Mouse (Mus musculus) limb, embryonic 14.5 days (tissue): ENCODE data around the gene Mndal. TPM values are rescaled to one million over a fixed set of nuclear protein-coding genes. Genes with fewer than 3 reads are reported as not detected.
"Not testable (repeated sequence)": the region's sequence is repeated elsewhere in the genome, so short reads cannot be mapped to it uniquely, and the experiment has no call there.

Experiments used
- ATAC-seq: fragments of 200-750 bp; cut with Nextera tagmentation; 2 replicates; pipeline ENCODE4 v1.8.0; 2017; ENCODE audit warnings: low read depth, moderate number of reproducible peaks, moderate TSS enrichment; ENCODE audit not compliant: low FRiP score
- DNase-seq: peaks from one replicate; pipeline ENCODE4 v3.0.0-alpha.2; 2015; ENCODE audit warnings: low spot score
- H3K27ac ChIP-seq: fragments of 300-500 bp; sonication (generic); replicated peaks from 2 replicates; pipeline ENCODE4 v1.5.1; 2014; ENCODE audit warnings: low read depth, mild to moderate bottlenecking, low read length, moderate library complexity, mixed read lengths
- H3K27me3 ChIP-seq: fragments of 300-500 bp; sonication (generic); 2 replicates; pipeline ENCODE4 v1.6.1; 2014; ENCODE audit warnings: low read length, mixed read lengths; ENCODE audit not compliant: control insufficient read depth, insufficient read depth
- H3K36me3 ChIP-seq: fragments of 300-500 bp; sonication (generic); 2 replicates; pipeline ENCODE4 v1.6.1; 2014; ENCODE audit warnings: mild to moderate bottlenecking, low read length, moderate library complexity, mixed read lengths; ENCODE audit not compliant: control insufficient read depth, insufficient read depth
- H3K4me1 ChIP-seq: fragments of 300-500 bp; sonication (generic); 2 replicates; pipeline ENCODE4 v1.6.1; 2014; ENCODE audit warnings: antibody characterized with exemption, low read length, mixed read lengths; ENCODE audit not compliant: control insufficient read depth, insufficient read depth
- H3K4me2 ChIP-seq: fragments of 300-500 bp; sonication (generic); replicated peaks from 2 replicates; pipeline ENCODE4 v1.6.1; 2014; ENCODE audit warnings: low read depth, mild to moderate bottlenecking, low read length, moderate library complexity; ENCODE audit not compliant: severe bottlenecking
- H3K4me3 ChIP-seq: fragments of 300-500 bp; sonication (generic); replicated peaks from 2 replicates; pipeline ENCODE4 v1.5.1; 2014; ENCODE audit warnings: low read length
- H3K9ac ChIP-seq: fragments of 300-500 bp; sonication (generic); 2 replicates; pipeline ENCODE4 v1.6.1; 2014; ENCODE audit warnings: mild to moderate bottlenecking, low read depth, low read length, moderate library complexity; ENCODE audit not compliant: severe bottlenecking
- H3K9me3 ChIP-seq: fragments of 300-500 bp; sonication (generic); 2 replicates; pipeline ENCODE4 v1.6.1; 2016; ENCODE audit warnings: low read length; ENCODE audit not compliant: control insufficient read depth
- POLR2A ChIP-seq: fragments of 200-500 bp; IDR thresholded peaks from 2 replicates; pipeline ENCODE4 v1.8.0; 2012; ENCODE audit warnings: inconsistent platforms, mild to moderate bottlenecking, moderate library complexity, borderline replicate concordance; ENCODE audit not compliant: insufficient read depth, insufficient read length; ENCODE audit errors: extremely low read depth
- WGBS: fragments of 180-500 bp; shearing (Covaris S2); extraction: QIAGEN DNeasy Blood & Tissue Kit; methylation state at CpG from one replicate; pipeline ENCODE4 v1.1.7; 2014; 5-methylcytosine and 5-hydroxymethylcytosine counted together
- polyA plus RNA-seq, 2 experiments: library from polyadenylated mRNA; depleted of rRNA in 1 of 2; stranded (reverse) in 1 of 2; unstranded in 1 of 2; fragments of >200 nt; fragmentation: Nextera tagmentation in 1 of 2; extraction: Ambion mirVana in 1 of 2; gene quantifications; 2 replicates each; pipeline versions ENCODE4 v1.2.1 to v1.2.3; 2012 to 2014

Mndal gene
- polyA plus RNA-seq, 2 experiments = 1.4 to 2.1 TPM

GRCm38 (mm10) chr1:173955839-173956527 is 13.7 kb upstream of the Mndal start:
- not testable (repeated sequence) for H3K4me3 ChIP-seq, DNase-seq, H3K9ac ChIP-seq, H3K4me2 ChIP-seq, H3K27ac ChIP-seq, H3K36me3 ChIP-seq, ATAC-seq, H3K9me3 ChIP-seq, H3K4me1 ChIP-seq, H3K27me3 ChIP-seq
- 22% methylated on average over 3 of the region's 3 CpGs for WGBS

GRCm38 (mm10) chr1:173955071-173955796 is 12.9 kb upstream of the Mndal start:
- H3K36me3 ChIP-seq = no peaks in the 10 kb centered on the region
- H3K27ac ChIP-seq = no peak overlapping the region
- no peak overlapping the region for H3K4me2 ChIP-seq
- DNase-seq (no peak), ATAC-seq (no peak)
- H3K9ac ChIP-seq = no peak overlapping the region
- H3K4me3 ChIP-seq = no peak overlapping the region
- H3K9me3 ChIP-seq = no peaks in the 10 kb centered on the region
- H3K27me3 ChIP-seq = no peaks in the 10 kb centered on the region
- no peaks in the 10 kb centered on the region for H3K4me1 ChIP-seq
- TF ChIP-seq POLR2A = no peak
- 70% methylated on average over 2 of the region's 2 CpGs for WGBS

GRCm38 (mm10) chr1:173953563-173953962 is 11.3 kb upstream of the Mndal start:
- no peaks in the 10 kb centered on the region for H3K4me1 ChIP-seq
- H3K36me3 ChIP-seq = no peaks in the 10 kb centered on the region
- no peak overlapping the region for H3K9ac ChIP-seq
- no peak for DNase-seq
- no peaks in the 10 kb centered on the region for H3K9me3 ChIP-seq
- TF ChIP-seq POLR2A = no peak
- WGBS = 80% methylated on average over 1 of the region's 1 CpGs
- no peak overlapping the region for H3K4me3 ChIP-seq
- no peak for ATAC-seq
- H3K4me2 ChIP-seq = no peak overlapping the region
- no peaks in the 10 kb centered on the region for H3K27me3 ChIP-seq
- no peak overlapping the region for H3K27ac ChIP-seq

- H3K27me3 ChIP-seq, H3K4me3 ChIP-seq, H3K4me1 ChIP-seq, H3K36me3 ChIP-seq, DNase-seq, H3K9me3 ChIP-seq, H3K4me2 ChIP-seq, H3K27ac ChIP-seq, H3K9ac ChIP-seq, ATAC-seq: not testable (repeated sequence)
- 89% methylated on average over 2 of the region's 2 CpGs for WGBS
These were observed 6.8 kb upstream of the Mndal start for GRCm38 (mm10) chr1:173949044-173949443.

DNA sequence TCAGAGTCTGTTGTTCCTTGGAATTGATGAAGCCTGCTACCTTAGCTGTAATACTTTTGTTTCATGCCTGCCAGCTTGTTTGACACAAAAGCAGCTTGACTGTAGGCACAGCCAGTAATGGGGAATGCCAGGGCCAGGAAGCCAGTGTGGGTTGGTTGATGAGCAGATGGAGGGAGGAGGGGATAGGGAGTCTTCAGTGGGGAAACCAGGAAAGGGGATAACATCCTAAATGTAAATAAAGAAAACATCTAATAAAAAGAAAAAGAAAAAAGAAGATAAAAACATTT is 432 bp upstream of the Mndal start:
- not testable (repeated sequence) for H3K36me3 ChIP-seq, H3K27me3 ChIP-seq, ATAC-seq, H3K9me3 ChIP-seq, H3K4me2 ChIP-seq, H3K4me3 ChIP-seq, H3K9ac ChIP-seq, DNase-seq, H3K4me1 ChIP-seq, H3K27ac ChIP-seq

GRCm38 (mm10) chr1:173941522-173941921 is 769 bp downstream of the Mndal start:
- H3K4me2 ChIP-seq, H3K36me3 ChIP-seq, H3K27me3 ChIP-seq, H3K9ac ChIP-seq, H3K4me3 ChIP-seq, ATAC-seq, H3K27ac ChIP-seq, DNase-seq, H3K9me3 ChIP-seq, H3K4me1 ChIP-seq: not testable (repeated sequence)
- 83% methylated on average over 2 of the region's 2 CpGs for WGBS

- H3K9me3 ChIP-seq, ATAC-seq, H3K4me2 ChIP-seq, H3K27me3 ChIP-seq, H3K4me3 ChIP-seq, DNase-seq, H3K36me3 ChIP-seq, H3K27ac ChIP-seq, H3K9ac ChIP-seq, H3K4me1 ChIP-seq: not testable (repeated sequence)
- WGBS = 84% methylated on average over 2 of the region's 3 CpGs
These were observed 23.0 kb downstream of the Mndal start for GRCm38 (mm10) chr1:173919279-173919678.
